Mouse (Mus musculus): ENCODE measurements around the gene Hao1. TPM values are rescaled to one million over a fixed set of nuclear protein-coding genes. Genes with fewer than 3 reads are reported as not detected.

Hao1 gene
- 10 to 100 TPM in 1 of 2 experiments, under 1 TPM in 1; 0.78 to 14.7 TPM for total RNA-seq (2021)
- long read RNA-seq, experiment 1, transcript Hao1-201 (8 exons, 2,045 nt) = major isoform, 25 of 28 reads
- long read RNA-seq, experiment 1, partial matches to known transcripts = 0 of 28 reads
- long read RNA-seq, experiment 1, other reads (novel, unspliced or antisense) = 3 of 28 reads
- long read RNA-seq, experiment 2, partial matches to known transcripts = 0 of 1 reads
- long read RNA-seq, experiment 2, other reads (novel, unspliced or antisense) = 1 of 1 reads

DNA sequence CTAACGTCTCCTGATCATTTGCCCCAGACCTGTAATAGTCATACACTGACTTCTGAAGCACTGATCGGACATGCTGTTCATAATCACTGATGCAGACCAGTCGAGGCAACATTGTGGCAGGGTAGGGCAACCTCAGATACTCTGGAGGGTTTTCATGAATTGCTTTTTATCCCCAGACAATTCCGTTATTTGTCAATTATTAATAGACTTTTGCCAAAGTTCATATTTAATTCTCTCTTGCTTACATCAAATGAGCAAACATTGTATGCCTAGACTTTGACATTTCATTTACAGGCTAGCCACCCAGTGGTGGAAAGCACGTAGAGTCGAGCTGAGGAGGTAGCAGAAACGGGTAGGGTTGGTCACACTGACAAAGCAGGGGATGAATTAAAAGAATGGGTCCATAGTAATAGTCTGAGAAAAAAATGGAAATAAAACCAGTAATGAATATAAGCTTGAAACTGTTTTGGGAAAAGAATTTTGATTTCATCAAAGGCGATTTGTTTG, at the start of gene Hao1:
Gene Hao1, minus strand, starts transcription at position 148 of the 507 bp plus-strand sequence.
- DNase-seq (ENCODE audit: low spot score in 2 of 2) = no peak

DNA sequence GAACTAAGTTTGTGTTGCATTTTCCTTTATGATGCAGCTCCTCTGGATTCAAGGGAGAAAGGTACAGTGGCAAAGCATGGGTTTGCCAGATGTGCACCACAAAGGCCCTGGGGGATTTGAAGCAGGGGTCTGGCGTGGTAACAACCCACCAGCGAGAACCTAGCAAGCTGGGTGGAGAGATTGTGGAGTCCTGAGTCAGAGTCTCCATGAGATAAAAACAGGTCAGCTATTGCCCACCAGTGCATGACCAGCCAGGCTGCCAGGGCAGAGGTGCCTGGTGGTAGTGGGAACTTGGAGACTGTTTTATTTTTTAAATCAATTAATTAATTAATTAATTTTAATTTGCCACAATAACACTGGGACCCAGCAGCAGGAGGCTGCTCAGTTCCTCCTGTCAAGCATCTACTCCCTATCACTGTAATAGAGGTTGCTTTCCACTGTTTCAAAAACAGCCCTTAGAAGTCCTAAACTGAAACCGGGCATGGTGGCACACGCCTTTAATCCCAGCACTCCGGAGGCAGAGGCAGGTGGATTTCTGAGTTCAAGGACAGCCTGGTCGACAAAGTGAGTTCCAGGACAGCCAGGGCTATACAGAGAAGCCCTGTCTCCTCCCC, 37.0 kb upstream of the Hao1 start:
- DNase-seq (ENCODE audit: low spot score in 2 of 2) = no peak

DNA sequence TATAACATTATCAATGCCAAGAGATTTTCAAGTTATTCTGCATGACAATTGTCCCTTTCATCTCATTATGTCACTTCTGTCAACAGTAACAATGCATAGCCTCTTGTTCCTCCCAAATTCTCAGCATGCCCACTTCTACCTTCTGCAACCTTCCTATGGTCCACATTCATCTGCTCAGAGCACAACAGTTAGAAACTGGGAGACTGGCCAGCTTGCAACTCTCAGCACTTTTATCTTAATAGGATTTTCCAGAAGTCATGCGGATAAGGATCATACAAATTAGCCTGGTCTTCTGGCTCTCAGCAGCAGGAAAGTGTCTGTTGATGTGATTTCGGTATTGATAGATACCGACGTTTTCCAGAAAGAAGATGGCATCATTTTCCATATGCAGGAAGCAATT, 31.1 kb upstream of the Hao1 start:
- no peak for DNase-seq (ENCODE audit: low spot score in 2 of 2)

DNA sequence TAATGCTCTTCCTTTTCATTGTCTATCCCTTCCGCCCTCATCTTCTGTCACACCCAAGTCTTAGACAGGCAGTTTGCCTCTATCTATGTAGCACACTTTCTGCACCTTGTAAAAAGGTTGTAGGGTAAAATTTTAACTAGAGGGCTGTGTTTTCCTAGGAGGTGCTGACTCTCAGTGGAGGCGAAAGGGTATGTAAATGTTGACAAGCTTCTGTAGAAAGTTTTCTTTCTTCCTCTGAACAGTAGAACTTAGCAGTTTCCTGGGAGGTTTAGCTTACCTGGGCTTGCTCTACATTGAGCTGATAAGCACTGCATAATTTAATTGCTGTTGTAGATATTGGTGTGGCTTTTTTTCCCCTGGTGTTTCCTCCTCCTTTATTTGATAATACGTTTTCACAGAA, 5.3 kb upstream of the Hao1 start:
- DNase-seq (ENCODE audit: low spot score in 2 of 2) = no peak

DNA sequence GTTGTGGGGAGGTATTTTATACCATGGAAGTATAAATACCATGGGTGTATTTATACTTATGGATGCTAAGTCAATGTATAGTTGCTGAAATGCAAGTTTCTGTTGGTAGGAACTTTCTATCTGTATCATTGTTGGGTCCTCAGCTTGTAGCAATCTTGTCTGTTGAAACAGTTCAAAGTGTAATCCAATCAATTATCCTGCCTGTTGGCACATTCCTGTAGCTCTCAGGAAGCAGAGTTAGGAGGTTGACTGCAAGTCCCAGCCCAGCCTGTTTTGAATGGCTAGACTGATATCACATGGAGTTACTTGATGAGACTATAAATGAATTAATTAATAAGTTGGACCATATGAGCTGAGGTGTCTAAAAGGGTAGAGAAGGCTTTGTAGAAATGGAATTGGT, 1.8 kb downstream of the Hao1 start:
- DNase-seq (ENCODE audit: low spot score in 2 of 2) = no peak

DNA sequence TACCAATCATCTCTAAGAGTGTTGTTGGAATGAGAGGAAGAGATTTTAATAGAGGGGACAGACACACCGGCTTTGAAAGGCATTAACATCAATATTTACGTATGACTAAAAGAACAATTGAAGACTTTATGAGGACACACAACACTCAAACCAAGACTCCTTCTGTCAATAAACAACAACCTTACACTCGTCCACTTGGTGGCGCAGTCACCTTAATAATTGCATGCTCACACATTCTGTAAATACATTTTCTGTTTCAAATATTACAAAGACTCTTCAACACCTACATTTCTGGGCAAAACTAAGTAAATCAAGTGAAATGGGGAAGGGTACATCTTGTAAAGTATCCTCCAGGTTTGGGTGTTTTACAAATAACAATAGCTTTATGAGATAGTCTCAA, 4.4 kb downstream of the Hao1 start:
- no peak for DNase-seq (ENCODE audit: low spot score in 2 of 2)

DNA sequence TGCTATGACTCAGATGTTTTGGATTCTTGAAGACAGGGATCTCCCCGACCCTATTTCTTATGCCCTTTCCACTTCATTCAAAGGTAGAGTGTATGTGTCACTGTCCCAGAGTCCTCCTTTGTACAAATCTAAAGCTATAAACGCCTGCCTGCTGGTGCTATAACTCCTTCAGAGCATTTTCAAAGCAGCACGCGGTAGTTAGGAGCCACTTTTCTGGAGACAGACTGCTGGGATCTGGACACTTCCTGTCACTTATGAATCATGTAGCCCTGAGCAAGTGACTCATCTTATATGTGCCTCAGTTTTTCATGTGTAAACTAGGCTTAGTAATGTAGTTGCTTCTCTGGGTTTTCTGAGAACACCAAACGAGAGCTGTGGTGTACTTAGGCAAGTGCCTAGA, 9.1 kb downstream of the Hao1 start:
- no peak for DNase-seq (ENCODE audit: low spot score in 2 of 2)

DNA sequence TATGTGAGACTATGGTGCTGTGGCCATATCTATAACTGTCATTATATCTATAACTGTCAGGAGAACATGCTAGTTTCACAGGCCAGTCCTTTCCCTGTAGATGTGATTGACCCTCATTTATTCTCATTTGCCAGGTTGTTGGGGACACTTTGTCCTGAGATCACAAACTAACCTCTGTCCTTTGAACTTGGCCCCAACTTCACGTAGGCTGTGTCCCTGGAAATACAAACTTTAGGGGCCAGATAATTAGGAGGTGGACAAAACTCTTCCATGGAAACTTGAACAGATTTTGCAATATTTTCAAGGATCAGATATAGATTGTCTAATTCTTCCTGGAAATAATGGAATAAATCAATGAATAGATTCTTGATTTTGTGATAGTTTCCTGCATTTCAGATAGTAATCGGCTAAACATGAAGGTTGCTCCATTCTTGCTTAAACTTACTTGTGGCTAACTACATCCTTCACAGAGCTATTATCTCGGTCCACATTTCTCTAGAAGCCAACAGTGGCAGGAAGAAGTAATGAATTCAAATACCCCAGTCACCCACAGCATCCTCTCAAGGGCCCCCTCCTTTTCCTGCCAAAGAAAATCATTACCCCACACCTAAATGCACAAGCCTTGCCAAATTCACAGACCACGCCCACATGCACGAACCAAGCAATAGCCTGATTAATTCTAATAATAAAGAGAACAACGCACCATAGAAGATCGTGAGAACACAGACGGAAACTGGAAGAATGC, 9.7 kb downstream of the Hao1 start:
- DNase-seq (ENCODE audit: low spot score in 2 of 2) = no peak

DNA sequence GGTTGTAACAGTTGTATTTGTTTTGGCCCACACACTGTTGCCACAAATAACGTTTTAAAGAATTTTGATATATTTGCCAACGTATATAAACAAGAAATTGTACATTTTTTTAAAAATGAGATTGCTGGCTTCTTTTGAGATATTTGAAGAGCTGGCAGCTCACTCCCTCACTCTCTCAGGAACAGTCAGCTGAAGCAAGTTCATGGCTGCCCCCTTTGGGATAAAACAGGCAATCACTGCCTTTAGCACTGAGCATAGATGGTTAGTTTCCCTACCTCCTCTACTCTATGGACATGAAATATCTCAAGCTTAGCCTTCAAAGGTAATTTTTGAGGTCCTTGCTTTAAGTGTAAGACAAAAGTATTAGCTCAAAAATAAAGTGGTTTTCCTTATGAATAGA, 10.7 kb downstream of the Hao1 start:
- DNase-seq (ENCODE audit: low spot score in 2 of 2) = no peak

DNA sequence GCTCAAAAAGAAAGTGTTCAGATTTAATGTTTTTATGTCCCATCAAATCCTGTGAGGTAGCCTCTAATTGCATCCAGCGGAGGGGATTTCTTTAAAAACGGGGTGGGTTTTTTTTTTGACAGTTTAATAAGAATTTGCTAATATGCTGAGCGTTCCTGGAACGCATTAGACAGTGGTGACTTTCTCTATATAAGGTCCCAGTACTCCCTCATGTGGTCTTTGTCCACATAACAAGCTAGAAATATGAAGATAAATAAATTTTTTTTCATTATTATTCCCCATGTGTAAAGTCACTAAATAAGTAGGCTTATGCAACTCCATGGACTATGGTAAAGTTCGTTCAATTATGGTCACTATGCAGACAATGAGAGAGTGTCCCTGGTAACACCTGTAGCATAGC, 13.1 kb downstream of the Hao1 start:
- no peak for DNase-seq (ENCODE audit: low spot score in 2 of 2)

DNA sequence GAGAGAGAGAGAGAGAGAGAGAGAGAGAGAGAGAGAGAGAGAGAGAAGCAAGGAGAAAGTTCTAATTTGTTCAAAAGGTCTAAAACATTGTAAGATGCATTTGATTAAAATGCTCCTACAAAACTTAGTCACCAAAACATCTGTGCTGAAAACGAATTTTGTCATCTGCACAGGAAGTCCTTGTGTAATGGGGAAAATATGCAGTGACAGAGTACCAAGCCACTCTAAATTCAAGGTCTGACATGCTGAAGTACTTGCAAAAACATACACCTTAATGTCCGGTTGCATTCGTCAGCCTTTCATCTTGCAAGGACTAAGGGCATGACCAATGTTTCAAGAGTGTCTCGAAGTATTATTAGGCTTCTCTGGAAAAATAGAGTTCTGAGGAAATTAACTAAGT, 15.7 kb downstream of the Hao1 start:
- no peak for DNase-seq (ENCODE audit: low spot score in 2 of 2)

DNA sequence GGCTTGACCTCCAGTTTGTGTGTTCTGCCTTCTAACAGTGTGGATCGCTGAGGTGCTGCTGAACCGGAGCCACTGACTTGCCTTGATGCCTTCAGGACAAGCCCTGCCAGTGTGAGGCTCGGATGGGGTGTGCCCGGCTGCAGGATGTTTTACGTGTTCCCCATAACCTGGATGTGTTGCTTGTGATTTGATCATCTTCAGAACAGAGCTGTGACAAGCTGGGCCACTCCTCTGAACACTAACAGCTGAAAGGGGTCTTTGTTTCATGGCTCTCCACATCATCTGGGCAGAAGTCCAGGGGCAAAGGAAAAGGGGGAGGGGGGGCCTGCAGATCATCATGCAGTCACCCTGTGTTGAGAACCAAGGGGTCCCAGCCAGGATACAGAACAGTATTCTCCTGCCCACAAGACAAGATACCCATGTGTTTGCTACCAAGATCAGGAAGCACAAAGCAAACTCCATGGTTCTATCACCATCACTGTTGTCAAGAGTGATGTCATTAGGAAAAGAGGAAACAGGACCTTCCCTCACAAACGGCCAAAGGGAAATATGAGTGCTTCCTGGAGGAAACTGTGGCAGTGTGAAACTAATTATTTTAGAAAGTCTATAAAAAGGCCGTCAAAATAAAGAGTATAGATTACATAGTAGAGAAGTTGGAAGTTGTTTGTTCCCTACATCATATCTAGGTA, 25.9 kb downstream of the Hao1 start:
- no peak for DNase-seq (ENCODE audit: low spot score in 2 of 2)

DNA sequence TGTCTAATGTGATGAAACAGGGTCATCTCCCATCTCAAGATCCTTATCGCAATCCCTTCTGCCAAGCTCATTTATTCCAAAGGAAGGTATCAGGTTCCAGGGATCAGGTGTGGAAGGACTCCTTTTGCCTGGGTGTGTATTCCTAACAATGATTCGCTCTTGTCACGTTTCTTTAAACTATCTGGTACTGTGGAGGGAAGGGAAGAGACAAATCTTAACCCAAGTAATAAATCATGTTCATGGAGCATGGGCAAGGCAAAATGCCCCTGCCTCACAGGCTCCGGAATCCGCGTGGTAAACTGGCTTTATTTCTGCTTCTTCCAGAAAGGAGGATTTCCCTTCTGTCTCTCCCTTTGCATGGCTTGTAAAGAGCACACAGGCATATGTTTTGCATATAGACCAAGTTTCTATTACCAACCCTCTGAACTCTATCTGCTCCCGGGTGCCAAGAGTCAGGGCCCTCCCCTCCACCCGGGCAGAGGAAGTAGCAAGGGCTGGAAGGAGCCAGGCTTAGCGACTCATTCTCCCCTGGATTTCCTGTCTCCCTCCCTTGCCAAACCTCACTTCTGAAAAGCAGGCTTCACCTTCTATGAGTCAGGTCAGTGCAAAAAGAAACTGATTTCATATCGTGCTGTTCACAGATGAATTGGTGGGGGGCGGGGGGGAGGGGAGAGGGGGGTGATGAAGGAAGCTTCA, 26.6 kb downstream of the Hao1 start:
- DNase-seq (ENCODE audit: low spot score in 2 of 2) = no peak

DNA sequence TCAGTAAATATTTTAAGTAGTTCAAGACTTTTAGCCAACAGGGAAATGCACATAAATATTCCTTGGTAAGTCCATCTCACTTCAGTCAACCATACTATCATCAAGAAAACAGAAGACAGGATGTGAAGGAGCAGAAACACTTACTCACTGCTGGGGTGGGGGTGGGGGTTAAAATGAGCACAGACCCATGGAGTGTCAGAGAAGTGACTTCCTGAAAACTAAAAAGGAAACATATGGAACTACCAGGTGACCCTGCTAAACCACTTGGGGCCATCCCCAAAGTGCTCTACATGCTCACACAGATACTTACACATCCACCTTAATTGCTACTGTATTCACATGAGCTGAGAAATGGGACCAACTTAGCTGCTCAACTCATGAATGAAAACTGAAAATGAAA, 36.1 kb downstream of the Hao1 start:
- no peak for DNase-seq (ENCODE audit: low spot score in 2 of 2)

DNA sequence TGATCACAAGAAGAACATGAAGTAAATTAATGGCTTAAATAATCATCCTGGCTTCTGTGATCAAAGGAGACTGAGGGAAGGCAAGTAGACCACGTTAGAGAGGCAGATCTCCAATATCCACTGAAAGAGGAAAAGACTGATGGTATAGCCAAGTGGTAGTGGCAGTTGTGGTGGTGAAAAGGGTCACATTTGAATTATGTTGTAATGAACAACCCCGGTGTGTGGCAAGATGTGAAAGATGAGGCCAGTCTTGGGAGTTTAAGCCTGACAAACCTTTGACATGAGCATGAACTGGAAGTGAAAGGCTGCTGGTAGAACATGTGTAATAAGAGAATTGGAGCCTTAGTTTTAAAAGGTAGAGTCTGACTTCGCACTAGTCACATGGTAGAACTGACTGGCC, 54.4 kb downstream of the Hao1 start:
- no peak for DNase-seq (ENCODE audit: low spot score in 2 of 2)

DNA sequence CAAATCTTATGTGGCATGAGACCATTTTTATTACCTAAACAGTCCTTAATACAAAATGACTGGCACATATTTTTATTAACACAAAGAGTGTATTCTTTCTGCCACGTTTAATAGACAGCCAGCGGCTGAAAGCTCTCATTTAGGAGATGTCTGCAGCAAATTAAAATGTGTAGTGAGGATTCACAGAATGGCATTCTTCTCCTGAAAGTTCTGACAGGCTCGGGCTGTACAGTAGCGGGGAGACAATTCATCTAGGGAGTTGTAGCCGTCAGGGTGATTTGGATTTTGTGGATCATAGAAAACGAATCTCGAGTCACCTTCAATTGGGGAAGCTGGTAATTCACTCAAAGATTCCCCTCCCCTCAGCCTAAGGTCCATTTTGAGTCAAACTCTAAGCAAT, 55.7 kb downstream of the Hao1 start:
- DNase-seq (ENCODE audit: low spot score in 2 of 2) = no peak

DNA sequence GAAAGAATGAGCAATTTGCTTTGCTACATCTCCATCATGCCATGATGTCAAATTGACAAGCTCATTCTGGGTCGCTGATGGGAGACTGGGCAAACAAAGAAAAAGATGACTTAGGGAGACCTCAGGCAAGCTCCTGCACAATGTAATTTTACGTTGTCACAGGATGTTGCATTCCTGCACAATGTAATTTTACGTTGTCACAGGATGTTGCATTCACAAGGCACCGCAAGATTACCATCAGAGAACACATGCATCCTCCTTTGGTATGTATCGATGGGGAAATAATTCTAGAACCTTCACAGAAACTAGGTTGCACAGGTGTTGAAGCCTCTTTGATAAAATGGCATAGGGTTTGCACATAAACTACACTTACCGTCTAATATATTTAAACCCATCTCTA, 65.5 kb downstream of the Hao1 start:
- DNase-seq (ENCODE audit: low spot score in 2 of 2) = no peak

DNA sequence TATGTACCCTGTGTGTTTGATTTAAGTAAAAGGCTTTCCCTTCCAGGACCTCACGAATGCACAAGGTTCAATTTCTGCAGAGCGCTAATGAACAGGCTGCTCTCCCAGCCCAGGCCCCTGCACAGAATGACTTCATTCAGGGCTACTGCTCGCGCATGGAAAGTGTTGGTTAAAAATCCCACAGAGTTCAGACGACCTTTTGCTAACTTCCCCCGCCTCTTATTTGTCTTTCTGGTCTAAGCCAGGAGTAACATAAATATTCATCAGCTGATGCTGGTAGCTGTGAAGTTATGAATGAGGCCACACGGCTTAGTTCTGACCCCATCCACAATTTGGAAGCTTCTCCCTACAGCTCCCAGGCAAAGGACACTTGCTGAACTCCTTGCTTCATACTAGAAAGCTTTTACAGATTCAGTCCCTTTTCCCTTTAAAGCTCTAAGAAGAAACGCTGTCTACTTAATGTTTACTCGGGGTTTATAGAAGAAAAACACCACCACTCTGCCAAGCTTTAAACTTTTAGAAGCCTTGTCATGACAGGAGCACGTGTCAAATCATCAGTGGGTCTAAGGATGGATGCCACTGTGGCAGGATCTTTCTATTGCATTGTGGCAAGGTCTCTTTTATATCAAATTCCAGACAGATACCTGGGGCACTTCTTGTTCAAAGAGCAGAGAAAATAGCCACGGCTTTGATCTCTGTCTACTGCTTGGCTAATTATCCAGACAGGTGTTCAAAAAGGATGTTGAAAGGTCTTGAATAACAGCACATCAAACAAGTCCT, 67.9 kb downstream of the Hao1 start:
- DNase-seq (ENCODE audit: low spot score in 2 of 2) = no peak

DNA sequence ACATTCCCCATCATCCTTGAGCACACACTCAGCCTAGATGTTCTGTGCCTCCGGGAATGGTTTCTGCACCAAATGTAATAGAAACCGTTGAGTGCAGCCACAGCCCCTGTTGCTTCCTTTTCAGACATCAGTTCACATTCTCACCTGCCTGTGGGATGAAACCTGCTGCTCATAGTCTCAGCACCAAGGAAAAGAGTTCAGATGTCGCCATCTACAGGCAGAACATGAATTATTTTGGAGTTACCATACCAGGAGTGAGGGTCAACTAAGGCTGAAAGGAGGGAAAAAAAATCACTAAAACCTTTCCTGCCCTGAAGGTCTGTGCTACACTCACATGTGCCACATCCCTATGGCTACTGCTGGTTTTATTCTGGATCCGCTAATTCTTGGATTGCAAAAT, 71.5 kb downstream of the Hao1 start:
- DNase-seq (ENCODE audit: low spot score in 2 of 2) = no peak

DNA sequence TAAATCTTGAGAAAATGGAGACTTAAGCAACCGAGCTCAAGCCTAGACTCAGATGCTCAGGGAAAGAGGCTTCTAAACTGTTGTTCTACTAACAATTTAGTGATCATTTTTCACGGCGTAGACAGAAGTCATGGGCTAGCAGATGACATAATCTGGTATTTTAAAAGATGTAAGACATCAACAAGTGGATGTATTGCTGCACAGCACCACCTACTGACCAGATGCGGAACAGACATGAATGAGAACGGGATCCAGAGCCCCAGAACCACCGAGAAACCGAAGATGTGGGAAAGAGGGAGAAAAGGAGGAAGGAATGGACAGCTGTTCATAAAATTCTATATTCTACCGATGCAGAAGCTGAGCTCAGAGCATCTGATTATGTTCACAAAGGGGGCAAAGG, 72.4 kb downstream of the Hao1 start:
- DNase-seq (ENCODE audit: low spot score in 2 of 2) = peak; percentile 12 to 30
